Mouse (Mus musculus) spleen, adult 2 months (tissue): ENCODE measurements around the gene Myadm. TPM values are rescaled to one million over a fixed set of nuclear protein-coding genes. Genes with fewer than 3 reads are reported as not detected.

ENCODE experiments used
- DNase-seq, 2 experiments: peaks; one replicate each; pipeline versions ENCODE4 v3.0.0 to v3.0.0-alpha.2; 2012 to 2021; ENCODE audit warnings: low spot score in 2 of 2, low read depth in 1 of 2
- H3K27ac ChIP-seq: fragments of 200-500 bp; 2 replicates; pipeline ENCODE4 v1.5.1; 2012; ENCODE audit warnings: low read length, inconsistent platforms; ENCODE audit not compliant: insufficient read depth
- H3K27me3 ChIP-seq: fragments of 200-500 bp; 2 replicates; pipeline ENCODE4 v1.6.1; 2012; ENCODE audit warnings: mild to moderate bottlenecking, moderate library complexity, low read length, inconsistent platforms; ENCODE audit not compliant: control insufficient read depth, insufficient read depth
- H3K36me3 ChIP-seq: fragments of 200-500 bp; 2 replicates; pipeline ENCODE4 v1.6.1; 2012; ENCODE audit warnings: mild to moderate bottlenecking, low read length, inconsistent platforms; ENCODE audit not compliant: control insufficient read depth, insufficient read depth
- H3K4me1 ChIP-seq: fragments of 200-500 bp; 2 replicates; pipeline ENCODE4 v1.6.1; 2011; ENCODE audit warnings: inconsistent platforms; ENCODE audit not compliant: control insufficient read depth, insufficient read depth, insufficient read length
- H3K4me3 ChIP-seq: fragments of 200-500 bp; 2 replicates; pipeline ENCODE4 v1.5.1; 2011; ENCODE audit warnings: mild to moderate bottlenecking, inconsistent platforms; ENCODE audit not compliant: insufficient read depth, insufficient read length; ENCODE audit errors: extremely low read depth
- CTCF ChIP-seq: fragments of 200-500 bp; IDR thresholded peaks from 2 replicates; pipeline ENCODE4 v1.5.1; 2011; ENCODE audit warnings: mild to moderate bottlenecking, inconsistent platforms; ENCODE audit not compliant: insufficient read depth, insufficient read length, insufficient replicate concordance; ENCODE audit errors: extremely low read depth
- POLR2A ChIP-seq: fragments of 200-500 bp; IDR thresholded peaks from 2 replicates; pipeline ENCODE4 v1.6.1; 2011; ENCODE audit warnings: low read depth, low read length, inconsistent platforms
- WGBS: fragments of 180-500 bp; shearing (Covaris S2); methylation state at CpG from one replicate; pipeline ENCODE4 v1.1.7; 2018; 5-methylcytosine and 5-hydroxymethylcytosine counted together
- polyA plus RNA-seq: library from polyadenylated mRNA; depleted of rRNA; stranded (reverse); fragments of >200 nt; gene quantifications from 2 replicates; pipeline ENCODE4 v1.2.3, GENCODE M21; 2012

The Myadm gene
- polyA plus RNA-seq, 1 experiment = 126 TPM

DNA sequence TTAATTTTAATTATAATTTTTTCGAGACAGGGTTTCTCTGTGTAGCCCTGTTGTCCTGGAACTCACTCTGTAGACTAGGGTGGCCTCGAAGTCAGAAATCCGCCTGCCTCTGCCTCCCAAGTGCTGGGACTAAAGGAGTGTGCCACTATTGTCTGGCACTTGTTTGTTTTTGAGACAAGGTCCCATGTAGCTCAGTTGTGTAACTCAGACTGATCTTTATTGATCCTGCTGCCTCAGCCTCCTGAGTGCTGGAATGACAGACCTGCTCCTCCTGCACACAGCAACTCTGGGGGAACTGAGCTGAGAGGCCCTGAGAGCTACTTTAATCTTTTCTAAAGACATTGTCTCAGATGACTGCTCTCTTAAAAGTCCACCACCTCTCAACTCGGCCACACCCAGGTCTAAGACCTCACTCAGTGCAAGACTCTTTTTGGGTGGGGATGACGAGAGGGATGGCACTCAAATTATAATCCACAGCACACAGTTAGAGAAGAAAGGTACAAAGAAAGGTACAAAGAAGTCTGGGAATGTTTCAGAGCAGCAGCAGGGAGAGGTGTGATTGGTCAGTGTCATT, 8.7 kb upstream of the Myadm start:
- 0 out of 2 replicates have a peak overlapping the region, but pooled peaks have one; percentile 5 for H3K27ac ChIP-seq
- 68% methylated on average over 5 of the region's 5 CpGs for WGBS
- DNase-seq = no peak

DNA sequence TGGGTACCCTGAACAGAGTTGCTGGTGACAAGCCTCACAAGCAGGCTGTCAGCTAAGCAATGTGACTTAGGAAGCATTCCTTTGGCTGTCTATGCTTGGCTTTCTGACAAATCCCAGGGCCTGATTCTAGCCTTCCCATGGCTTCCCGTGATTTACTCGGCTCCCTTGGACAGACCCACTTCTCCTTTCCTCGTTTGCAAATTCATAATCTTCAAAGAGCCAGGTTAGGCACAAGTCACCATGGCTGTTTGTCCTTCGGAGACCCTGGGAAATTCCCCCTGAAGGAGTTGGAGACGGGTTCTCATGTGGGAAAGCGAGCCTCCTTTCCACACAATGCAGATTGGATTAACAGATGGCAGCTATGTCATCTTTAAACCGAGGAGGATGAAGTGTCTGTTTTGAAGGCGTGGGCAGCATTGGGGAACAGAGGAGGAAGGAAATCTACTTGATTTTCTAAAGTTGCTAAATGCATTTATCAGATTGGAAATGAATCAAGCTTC, 8.2 kb upstream of the Myadm start:
- H3K27me3 ChIP-seq = no peaks in the 10 kb centered on the region
- no peaks in the 10 kb centered on the region for H3K36me3 ChIP-seq
- H3K4me3 ChIP-seq = no peak overlapping the region
- 0 out of 2 replicates have a peak overlapping the region, but pooled peaks have one; percentile 5 for H3K27ac ChIP-seq
- WGBS = 43% methylated on average over 8 of the region's 8 CpGs
- no peak for DNase-seq
- TF ChIP-seq CTCF (no peak), POLR2A (no peak)
- H3K4me1 ChIP-seq = peaks cover 4% of the 10 kb centered on the region; the same call in 1 of the 2 replicates

More for the DNA sequence above, 8.7 kb upstream of the Myadm start:
- TF ChIP-seq CTCF = no peak
- TF ChIP-seq POLR2A = no peak
- H3K27me3 ChIP-seq = no peaks in the 10 kb centered on the region
- H3K36me3 ChIP-seq = no peaks in the 10 kb centered on the region
- H3K4me1 ChIP-seq = peaks cover 8% of the 10 kb centered on the region; the same call in 1 of the 2 replicates
- no peak overlapping the region for H3K4me3 ChIP-seq

DNA sequence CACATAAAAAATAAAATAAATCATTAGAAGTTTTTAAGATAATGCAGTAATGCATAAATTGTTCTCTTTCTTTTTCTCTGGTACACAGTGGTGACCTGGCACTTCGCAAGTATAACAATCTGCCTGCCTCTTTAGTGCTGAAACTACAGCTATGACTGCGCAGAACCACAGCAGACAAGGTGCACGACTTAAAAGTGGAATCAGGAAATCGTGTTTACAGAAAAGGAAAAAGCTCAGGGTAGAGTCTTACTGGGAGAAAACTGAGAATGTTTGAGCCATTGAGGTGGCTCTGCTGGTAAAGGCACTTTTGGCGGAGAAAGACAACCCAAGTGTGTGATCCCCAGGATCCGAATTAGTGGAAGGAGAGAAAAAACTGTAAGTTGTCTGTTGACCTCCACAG, 7.1 kb upstream of the Myadm start:
- no peaks in the 10 kb centered on the region for H3K27me3 ChIP-seq
- DNase-seq = no peak
- no peak overlapping the region for H3K4me3 ChIP-seq
- WGBS = 51% methylated on average over 6 of the region's 6 CpGs
- H3K4me1 ChIP-seq = peaks cover 7% of the 10 kb centered on the region; the same call in 1 of the 2 replicates
- H3K27ac ChIP-seq = no peak overlapping the region
- no peaks in the 10 kb centered on the region for H3K36me3 ChIP-seq
- TF ChIP-seq POLR2A (no peak), CTCF (no peak)

DNA sequence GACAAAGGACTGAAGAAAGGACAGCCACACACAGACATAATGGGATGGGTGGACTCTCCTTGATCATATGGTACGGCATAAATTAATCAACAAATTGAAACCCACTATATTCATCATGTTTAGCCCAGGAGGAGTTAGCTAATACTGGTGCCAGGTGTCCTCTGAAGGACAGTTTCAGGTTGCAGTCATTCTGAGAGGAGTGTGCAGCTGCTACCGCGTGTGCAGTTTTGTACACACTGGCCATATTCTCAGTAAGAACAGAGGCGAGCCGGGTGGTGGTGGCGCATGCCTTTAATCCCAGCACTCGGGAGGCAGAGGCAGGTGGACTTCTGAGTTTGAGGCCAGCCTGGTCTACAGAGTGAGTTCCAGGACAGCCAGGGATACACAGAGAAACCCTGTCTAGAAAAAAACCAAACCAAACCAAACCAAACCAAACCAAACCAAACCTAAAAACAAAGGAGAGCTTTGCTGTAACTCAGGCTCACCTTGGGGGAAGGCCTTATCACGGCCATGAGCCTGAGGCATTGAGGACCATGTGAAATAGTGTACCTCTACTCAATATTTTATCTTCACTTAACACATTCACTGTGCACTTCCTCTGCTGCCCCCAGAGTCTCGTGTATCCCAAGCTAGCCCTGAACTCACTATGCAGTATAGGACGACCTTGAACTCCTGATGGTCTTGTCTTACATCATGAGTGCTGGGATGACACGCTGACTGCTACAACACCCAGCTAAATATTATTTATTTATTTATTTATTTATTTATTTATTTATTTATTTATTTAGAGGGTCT, 5.6 kb upstream of the Myadm start:
- H3K27ac ChIP-seq = no peak overlapping the region
- TF ChIP-seq POLR2A (no peak), CTCF (no peak)
- 84% methylated on average over 11 of the region's 11 CpGs for WGBS

DNA sequence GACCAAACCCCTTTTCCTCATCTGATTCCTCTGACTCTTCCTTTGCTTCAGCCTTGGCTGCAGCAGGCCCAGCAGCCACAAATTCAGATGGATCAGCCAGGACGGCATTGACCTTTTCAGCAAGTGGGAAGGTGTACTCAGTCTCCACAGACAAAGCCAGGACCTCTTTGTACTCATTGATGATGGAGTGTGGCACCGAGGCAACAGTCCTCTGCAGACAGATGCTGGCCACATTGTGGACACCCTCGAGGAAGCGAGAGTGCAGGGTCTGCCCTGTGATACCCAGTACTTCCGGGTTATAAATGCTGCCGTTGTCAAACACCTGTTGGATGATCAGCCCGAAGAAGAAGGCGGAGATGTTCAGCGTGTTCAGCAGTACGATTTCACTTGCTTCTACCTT, 4.3 kb upstream of the Myadm start:
- Histone ChIP-seq H3K27ac (no peak overlapping the region), H3K27me3 (no peaks in the 10 kb centered on the region), H3K36me3 (no peaks in the 10 kb centered on the region), H3K4me1 (peaks cover 9% of the 10 kb centered on the region; the same call in 1 of the 2 replicates), H3K4me3 (no peak overlapping the region)
- TF ChIP-seq CTCF (no peak), POLR2A (no peak)
- DNase-seq = no peak
- WGBS = 85% methylated on average over 10 of the region's 10 CpGs

More for the DNA sequence above, 5.6 kb upstream of the Myadm start:
- Histone ChIP-seq H3K27me3 (no peaks in the 10 kb centered on the region), H3K4me3 (no peak overlapping the region), H3K36me3 (no peaks in the 10 kb centered on the region), H3K4me1 (peaks cover 7% of the 10 kb centered on the region; the same call in 1 of the 2 replicates)
- no peak for DNase-seq

DNA sequence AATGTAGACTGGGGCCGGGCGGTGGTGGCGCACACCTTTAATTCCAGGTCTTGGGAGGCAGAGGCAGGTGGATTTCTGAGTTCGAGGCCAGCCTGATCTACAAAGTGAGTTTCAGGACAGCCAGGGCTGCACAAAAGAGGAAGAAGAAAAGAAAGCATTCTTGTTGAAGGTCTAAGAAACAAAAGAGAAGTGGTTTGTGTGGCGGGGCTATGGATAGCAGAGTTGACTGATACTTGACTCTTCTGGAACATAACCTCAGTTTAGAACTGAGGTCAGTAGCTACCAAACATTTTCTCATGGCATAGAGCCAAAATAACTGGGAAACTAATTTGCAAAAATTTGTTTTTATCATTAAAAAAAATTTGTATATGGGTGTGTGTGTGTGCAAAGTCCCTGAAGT, 2.8 kb upstream of the Myadm start:
- 59% methylated on average over 5 of the region's 5 CpGs for WGBS
- H3K27me3 ChIP-seq = no peaks in the 10 kb centered on the region
- no peak overlapping the region for H3K4me3 ChIP-seq
- peak overlapping the region; percentile 56; the same call in 1 of the 2 replicates for H3K27ac ChIP-seq
- TF ChIP-seq POLR2A = no peak
- no peak for TF ChIP-seq CTCF
- no peak for DNase-seq
- H3K4me1 ChIP-seq = peaks cover 9% of the 10 kb centered on the region; the same call in 1 of the 2 replicates
- H3K36me3 ChIP-seq = no peaks in the 10 kb centered on the region
